Mouse (Mus musculus) hindbrain, embryonic 10.5 days (tissue): Measurements from ENCODE around the gene Thbs3. TPM values are rescaled to one million over a fixed set of nuclear protein-coding genes. Genes with fewer than 3 reads are reported as not detected.

Source experiments
- DNase-seq: peaks from one replicate; pipeline ENCODE4 v3.0.0-alpha.2; 2017; ENCODE audit warnings: low spot score
- H3K27ac ChIP-seq: fragments of 300-500 bp; sonication (generic); 2 replicates; pipeline ENCODE4 v1.5.1; 2016; ENCODE audit warnings: mild to moderate bottlenecking, moderate library complexity
- H3K27me3 ChIP-seq: fragments of 300-500 bp; sonication (generic); 2 replicates; pipeline ENCODE4 v1.6.1; 2016; ENCODE audit warnings: mild to moderate bottlenecking; ENCODE audit not compliant: poor library complexity, insufficient read depth, severe bottlenecking
- H3K36me3 ChIP-seq: fragments of 300-500 bp; sonication (generic); 2 replicates; pipeline ENCODE4 v1.6.1; 2016; ENCODE audit warnings: mild to moderate bottlenecking, moderate library complexity
- H3K4me1 ChIP-seq: fragments of 300-500 bp; sonication (generic); replicated peaks from 2 replicates; pipeline ENCODE4 v1.6.1; 2016; ENCODE audit warnings: mild to moderate bottlenecking
- H3K4me3 ChIP-seq: fragments of 300-500 bp; sonication (generic); 2 replicates; pipeline ENCODE4 v1.5.1; 2016; ENCODE audit warnings: mild to moderate bottlenecking, moderate library complexity
- H3K9me3 ChIP-seq: fragments of 300-500 bp; sonication (generic); 2 replicates; pipeline ENCODE4 v1.6.1; 2016; ENCODE audit warnings: mild to moderate bottlenecking, moderate library complexity
- WGBS: fragments of 180-500 bp; shearing (Covaris S2); methylation state at CpG from one replicate; pipeline ENCODE4 v1.1.7; 2016; 5-methylcytosine and 5-hydroxymethylcytosine counted together
- polyA plus RNA-seq: library from polyadenylated mRNA; unstranded; fragments of >200 nt; fragmentation: Nextera tagmentation; extraction: Ambion mirVana; gene quantifications from 2 replicates; pipeline ENCODE4 v1.2.1, GENCODE M21; 2016

Gene Thbs3
- polyA plus RNA-seq, result 65.5 and 74.7 TPM in 2 replicates

DNA sequence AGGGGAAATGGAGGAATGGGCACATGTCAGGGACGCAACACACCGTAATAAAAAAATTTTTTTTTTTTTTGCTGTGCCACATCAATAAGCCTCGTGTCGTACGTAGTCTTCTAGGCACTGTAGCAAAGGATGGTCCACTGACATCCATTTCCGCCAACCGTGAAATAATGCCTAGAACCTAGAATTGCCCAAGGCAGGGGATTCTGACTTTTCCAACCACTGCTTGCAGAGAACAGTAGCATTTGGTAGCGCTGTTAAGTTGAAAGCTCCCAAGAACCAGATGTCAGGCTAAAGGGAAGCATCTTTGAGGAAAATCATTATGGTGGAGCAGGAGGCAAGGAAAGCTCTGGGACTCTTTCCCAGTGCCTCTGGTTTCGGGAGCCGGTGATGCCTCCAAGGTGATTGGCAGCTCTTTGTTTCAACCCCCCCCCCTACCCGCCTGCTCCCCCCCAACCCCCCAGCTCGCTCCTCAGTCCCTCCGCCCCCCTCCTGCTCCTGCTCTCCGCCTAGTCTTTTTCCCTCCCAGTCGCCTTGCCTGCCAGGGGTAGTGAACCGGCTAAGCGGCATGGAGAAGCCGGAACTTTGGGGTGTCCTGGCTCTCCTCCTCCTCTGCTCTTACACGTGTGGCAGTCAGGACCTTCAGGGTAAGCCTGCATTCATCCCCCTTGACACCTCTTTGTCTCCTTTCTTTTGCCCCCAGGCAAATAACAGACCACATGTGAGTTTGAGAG, at the start of gene Thbs3:
Thbs3 (plus strand) TSS at position 500 of the 731 bp plus-strand sequence.
- Histone ChIP-seq H3K4me1 (peaks cover 69% of the 10 kb centered on the region), H3K4me3 (peak within 1 kb of the TSS; percentile 68), H3K36me3 (peaks cover 39% of the 10 kb centered on the region), H3K9me3 (no peaks in the 10 kb centered on the region), H3K27me3 (no peaks in the 10 kb centered on the region), H3K27ac (peak within 1 kb of the TSS; percentile 98)
- peak; percentile 81 for DNase-seq
- under 1% methylated on average over 19 of the region's 19 CpGs for WGBS

DNA sequence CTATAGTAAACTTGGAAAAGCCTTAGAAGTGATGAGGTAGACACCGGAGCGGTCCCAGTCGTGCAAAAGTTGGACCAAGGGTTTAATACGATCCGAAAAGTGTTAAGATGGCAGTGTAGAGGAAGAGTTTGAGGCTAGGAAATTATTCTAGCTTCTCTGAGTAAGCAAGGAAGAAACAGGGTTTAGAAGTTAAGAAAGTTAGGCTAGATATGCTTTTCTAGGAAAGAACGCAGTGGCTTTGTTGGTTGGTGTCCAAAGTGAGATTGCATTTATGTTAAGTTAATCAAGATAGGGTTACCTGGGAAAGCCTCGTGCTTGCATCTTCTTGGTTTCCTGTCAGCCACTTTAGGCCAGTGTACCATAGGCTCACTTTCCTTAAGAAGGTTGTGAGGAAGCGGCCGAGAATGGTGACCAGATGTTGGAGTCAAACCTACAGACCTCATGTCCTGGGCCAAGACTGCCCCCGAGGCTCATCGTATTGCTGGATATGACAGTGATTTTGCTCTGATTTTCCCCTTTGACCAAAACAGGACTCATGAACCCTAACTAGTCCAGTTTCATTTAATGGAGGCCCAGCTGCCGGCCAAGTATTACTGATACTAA, 49.6 kb upstream of the Thbs3 start:
- no peak for DNase-seq
- H3K4me3 ChIP-seq, result peak overlapping the region; percentile 99
- 30% methylated on average over 12 of the region's 12 CpGs for WGBS

DNA sequence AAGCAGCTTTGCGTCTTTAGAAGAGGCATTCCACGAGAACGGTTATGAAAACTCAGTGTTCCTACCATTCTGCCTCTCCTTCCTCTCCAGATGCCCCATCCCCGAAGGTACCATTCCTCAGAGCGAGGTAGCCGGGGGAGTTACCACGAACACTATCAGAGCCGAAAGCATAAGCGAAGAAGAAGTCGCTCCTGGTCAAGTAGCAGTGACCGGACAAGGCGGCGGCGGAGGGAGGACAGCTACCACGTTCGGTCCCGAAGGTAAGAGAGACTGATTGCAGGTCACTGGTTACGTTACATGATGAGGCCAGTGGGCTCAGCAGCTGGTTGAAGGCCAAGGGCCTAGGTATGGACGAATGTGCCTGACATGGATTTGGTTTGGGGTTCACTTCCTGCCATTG, 48.0 kb upstream of the Thbs3 start:
- H3K4me1 ChIP-seq, result peaks cover 29% of the 10 kb centered on the region
- 97% methylated on average over 19 of the region's 19 CpGs for WGBS
- no peak for DNase-seq
- H3K9me3 ChIP-seq, result no peaks in the 10 kb centered on the region
- 0 out of 2 replicates have a peak overlapping the region, but pooled peaks have one; percentile 99 for H3K4me3 ChIP-seq
- no peaks in the 10 kb centered on the region for H3K27me3 ChIP-seq
- H3K27ac ChIP-seq, result no peak overlapping the region
- H3K36me3 ChIP-seq, result peaks cover 60% of the 10 kb centered on the region

More for the DNA sequence above, 49.6 kb upstream of the Thbs3 start:
- no peaks in the 10 kb centered on the region for H3K27me3 ChIP-seq
- peak overlapping the region; percentile 99 for H3K27ac ChIP-seq
- H3K4me1 ChIP-seq, result peaks cover 30% of the 10 kb centered on the region
- H3K9me3 ChIP-seq, result no peaks in the 10 kb centered on the region
- peaks cover 44% of the 10 kb centered on the region for H3K36me3 ChIP-seq

DNA sequence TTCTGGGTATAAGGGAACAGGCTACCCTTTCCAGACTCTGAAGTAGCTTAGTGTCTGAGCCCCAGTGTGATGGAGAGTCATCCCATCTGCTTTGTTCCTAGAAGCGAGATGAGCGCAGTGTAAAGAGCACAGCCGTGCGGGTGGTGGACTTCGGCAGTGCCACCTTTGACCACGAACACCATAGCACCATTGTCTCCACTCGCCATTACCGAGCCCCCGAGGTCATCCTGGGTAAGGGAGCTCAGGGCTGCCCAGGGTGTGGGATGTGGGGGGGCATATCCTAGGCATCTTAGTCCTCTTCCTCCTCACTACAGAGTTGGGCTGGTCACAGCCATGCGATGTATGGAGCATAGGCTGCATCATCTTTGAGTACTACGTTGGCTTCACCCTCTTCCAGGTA, 40.1 kb upstream of the Thbs3 start:
- DNase-seq, result no peak
- Histone ChIP-seq H3K27ac (no peak overlapping the region), H3K4me3 (no peak overlapping the region), H3K27me3 (no peaks in the 10 kb centered on the region), H3K36me3 (peaks cover 79% of the 10 kb centered on the region), H3K4me1 (peaks cover 18% of the 10 kb centered on the region), H3K9me3 (no peaks in the 10 kb centered on the region)
- 93% methylated on average over 11 of the region's 11 CpGs for WGBS

DNA sequence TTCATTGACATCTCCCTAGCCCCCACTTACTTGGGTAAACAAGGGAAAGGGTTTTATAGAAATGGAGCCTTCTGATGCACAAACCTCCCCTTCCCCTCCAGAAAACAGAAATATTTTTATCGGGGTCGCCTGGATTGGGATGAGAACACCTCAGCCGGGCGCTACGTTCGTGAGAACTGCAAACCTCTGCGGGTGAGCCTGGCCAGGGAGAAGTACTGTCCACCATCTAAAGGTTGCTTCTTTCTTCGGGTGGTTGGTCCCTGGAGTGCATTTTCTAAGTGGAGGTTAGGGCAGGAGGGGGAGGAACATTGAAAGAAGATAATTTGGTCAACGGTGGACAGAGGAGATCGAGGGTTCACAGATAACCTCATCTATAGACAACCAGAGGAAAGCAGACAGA, 39.4 kb upstream of the Thbs3 start:
- Histone ChIP-seq H3K9me3 (no peaks in the 10 kb centered on the region), H3K36me3 (peaks cover 79% of the 10 kb centered on the region), H3K4me1 (peaks cover 18% of the 10 kb centered on the region), H3K4me3 (no peak overlapping the region), H3K27me3 (no peaks in the 10 kb centered on the region), H3K27ac (no peak overlapping the region)
- WGBS, result 96% methylated on average over 10 of the region's 10 CpGs
- no peak for DNase-seq

DNA sequence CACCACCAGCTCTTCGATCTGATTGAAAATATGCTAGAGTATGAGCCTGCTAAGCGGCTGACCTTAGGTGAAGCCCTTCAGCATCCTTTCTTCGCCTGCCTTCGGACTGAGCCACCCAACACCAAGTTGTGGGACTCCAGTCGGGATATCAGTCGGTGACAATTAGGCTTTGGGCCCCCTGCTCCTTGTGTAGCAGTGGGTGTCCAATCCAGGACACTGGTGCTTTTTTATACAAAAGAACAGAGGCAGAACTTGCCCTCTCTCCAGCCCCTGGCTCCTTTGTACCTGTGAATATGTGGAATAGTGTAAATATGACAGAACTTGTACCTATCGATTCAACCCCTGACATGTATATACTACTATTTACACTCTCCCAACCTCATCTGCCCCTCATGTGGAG, 38.6 kb upstream of the Thbs3 start:
- peaks cover 79% of the 10 kb centered on the region for H3K36me3 ChIP-seq
- H3K4me1 ChIP-seq, result peaks cover 18% of the 10 kb centered on the region
- WGBS, result 87% methylated on average over 7 of the region's 7 CpGs
- H3K9me3 ChIP-seq, result no peaks in the 10 kb centered on the region
- no peak overlapping the region for H3K4me3 ChIP-seq
- no peaks in the 10 kb centered on the region for H3K27me3 ChIP-seq
- H3K27ac ChIP-seq, result no peak overlapping the region
- DNase-seq, result no peak

DNA sequence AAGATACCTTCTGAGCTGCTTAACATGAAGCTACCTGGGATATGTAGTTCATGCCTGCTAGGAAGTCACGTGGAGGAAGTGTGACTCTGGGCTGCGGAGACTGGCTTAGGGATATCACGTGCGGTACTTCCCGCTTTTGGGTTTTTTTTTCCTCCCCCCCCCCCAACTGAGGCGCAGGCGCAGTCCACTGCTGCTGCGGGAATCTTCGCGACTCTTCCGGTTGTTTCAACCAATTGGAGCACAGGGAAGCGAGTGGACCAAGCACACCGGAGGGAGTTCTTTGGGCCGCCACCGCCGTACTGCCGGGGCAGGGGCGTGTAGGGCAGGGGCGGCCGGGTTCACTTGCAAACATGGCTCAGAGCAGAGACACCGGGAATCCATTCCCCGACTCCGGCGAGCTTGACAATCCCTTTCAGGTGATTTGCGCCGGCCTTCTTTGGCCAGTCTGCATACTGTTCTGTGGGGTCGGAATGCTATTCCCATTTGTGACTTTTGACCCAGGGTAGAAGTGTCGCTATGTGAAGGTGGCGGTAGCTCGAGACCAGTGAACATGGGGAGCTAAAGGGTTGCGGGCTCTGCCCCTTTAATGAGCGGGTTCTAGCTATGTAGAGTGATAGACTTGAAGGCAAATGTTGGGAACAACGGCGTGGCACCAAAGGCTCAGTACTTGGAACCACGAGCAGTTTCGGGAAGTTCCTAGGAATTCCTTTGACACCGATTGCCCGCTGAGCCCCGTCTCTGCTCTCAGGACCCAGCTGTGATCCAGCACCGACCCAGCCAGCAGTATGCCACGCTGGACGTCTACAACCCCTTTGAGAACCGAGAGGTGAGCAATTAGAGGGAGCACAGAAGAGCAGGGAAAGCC, 37.5 kb upstream of the Thbs3 start, which contains the start of gene Scamp3:
Scamp3 (plus strand) TSS at position 232 of the 865 bp plus-strand sequence.
- peak; percentile 95 for DNase-seq
- Histone ChIP-seq H3K4me3 (peak within 1 kb of the TSS; percentile 78), H3K27ac (peak within 1 kb of the TSS; percentile 89), H3K27me3 (no peaks in the 10 kb centered on the region), H3K36me3 (peaks cover 79% of the 10 kb centered on the region), H3K4me1 (peaks cover 18% of the 10 kb centered on the region), H3K9me3 (no peaks in the 10 kb centered on the region)
- WGBS, result under 1% methylated on average over 43 of the region's 43 CpGs

DNA sequence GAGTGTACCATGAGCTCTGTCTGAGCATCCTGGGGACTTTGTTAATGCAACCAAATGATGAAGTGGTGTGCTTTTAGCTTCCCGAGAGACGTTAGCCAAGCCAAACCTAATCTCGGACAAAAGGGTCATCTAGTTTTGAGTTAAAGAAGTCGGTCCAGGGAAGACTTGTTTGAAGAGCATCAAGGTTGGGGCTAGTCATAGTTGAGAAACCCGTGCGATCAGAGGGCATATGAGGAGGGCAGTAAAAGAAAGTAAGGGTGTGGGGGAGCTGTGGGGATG, 36.9 kb upstream of the Thbs3 start:
- Histone ChIP-seq H3K4me1 (peaks cover 23% of the 10 kb centered on the region), H3K27ac (peak overlapping the region; percentile 89), H3K36me3 (peaks cover 75% of the 10 kb centered on the region), H3K9me3 (no peaks in the 10 kb centered on the region), H3K27me3 (no peaks in the 10 kb centered on the region), H3K4me3 (peak overlapping the region; percentile 78)
- DNase-seq, result no peak
- 9% methylated on average over 6 of the region's 6 CpGs for WGBS

DNA sequence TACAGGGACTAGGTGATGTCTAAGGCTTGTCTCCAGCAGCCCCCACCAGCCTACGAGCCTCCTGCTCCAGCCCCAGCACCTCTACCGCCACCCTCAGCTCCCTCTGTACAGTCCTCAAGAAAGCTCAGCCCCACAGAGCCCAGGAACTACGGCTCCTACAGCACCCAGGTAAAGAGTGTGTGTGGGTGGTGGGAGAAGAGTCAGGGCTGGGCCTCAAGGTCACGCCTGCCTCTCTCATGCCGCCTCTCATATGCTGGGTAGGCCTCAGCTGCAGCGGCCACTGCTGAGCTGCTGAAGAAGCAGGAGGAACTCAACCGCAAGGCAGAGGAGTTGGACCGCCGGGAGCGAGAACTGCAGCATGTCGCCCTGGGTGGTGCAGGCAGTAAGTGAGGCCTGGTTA, 35.9 kb upstream of the Thbs3 start:
- H3K4me3 ChIP-seq, result peak overlapping the region; percentile 78
- DNase-seq, result no peak
- H3K36me3 ChIP-seq, result peaks cover 65% of the 10 kb centered on the region
- peaks cover 33% of the 10 kb centered on the region for H3K4me1 ChIP-seq
- WGBS, result 95% methylated on average over 11 of the region's 11 CpGs
- H3K27me3 ChIP-seq, result no peaks in the 10 kb centered on the region
- H3K9me3 ChIP-seq, result no peaks in the 10 kb centered on the region
- H3K27ac ChIP-seq, result 0 out of 2 replicates have a peak overlapping the region, but pooled peaks have one; percentile 35

DNA sequence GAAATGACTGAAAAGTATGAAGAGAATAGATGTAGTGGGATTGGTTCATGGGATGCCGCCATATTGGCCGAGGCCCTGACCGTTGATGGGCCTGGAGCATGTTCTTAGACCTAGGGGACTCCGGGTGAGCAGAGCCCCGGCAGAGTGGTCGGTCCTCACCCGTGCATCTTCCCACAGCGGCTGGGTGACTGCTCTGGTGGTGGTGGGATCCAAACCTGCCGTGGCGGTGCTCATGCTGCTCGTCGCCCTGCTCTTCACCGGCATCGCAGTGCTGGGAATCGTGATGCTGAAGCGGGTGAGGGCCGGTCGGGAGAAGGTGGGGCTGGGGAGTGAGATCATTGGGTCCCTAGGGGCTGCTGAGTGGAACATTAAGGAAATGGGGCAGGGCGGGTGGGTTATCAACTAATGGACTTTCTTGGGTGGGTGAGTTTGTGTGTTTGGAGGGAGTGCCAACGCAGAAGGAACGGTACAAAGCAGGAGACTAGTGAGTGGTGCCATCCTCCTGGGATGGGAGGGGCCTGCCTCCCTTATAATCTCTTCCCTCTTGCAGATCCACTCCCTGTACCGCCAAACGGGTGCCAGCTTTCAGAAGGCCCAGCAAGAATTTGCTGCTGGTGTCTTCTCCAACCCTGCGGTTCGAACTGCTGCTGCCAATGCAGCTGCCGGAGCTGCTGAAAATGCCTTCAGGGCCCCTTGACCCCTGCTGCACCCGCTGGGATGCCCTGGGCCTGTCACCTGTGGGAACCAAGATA, 33.1 kb upstream of the Thbs3 start:
- H3K4me3 ChIP-seq, result 0 out of 2 replicates have a peak overlapping the region, but pooled peaks have one; percentile 20
- peaks cover 58% of the 10 kb centered on the region for H3K4me1 ChIP-seq
- H3K27me3 ChIP-seq, result peaks cover 10% of the 10 kb centered on the region
- H3K27ac ChIP-seq, result 0 out of 2 replicates have a peak overlapping the region, but pooled peaks have one; percentile 94
- peaks cover 45% of the 10 kb centered on the region for H3K36me3 ChIP-seq
- no peak for DNase-seq
- no peaks in the 10 kb centered on the region for H3K9me3 ChIP-seq
- WGBS, result 94% methylated on average over 27 of the region's 27 CpGs

DNA sequence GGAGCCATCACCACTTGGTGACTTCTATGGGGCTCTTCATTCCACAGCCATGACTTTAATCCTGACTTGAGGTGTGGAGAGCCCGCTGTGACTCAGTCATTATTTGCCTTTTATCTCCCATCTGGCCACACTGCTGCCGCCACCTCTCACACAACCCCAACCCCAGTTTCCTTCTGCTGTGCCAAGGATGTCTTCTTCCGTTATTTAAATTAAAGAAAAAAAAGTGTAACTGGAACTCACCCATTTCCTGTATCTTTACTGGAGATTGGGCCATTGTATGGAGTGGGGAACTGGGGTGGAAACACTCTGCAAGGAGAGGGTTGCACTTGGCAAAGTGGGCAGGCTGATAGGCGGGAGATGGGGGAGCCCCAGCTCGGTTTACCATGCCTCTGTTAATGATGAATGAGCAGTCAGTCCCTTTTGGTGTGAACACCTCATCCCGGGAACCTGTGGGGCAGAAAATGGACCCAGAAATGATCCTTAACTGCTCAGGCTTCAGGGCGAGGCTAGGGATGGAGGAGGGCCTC, 32.4 kb upstream of the Thbs3 start:
- Histone ChIP-seq H3K27me3 (peaks cover 16% of the 10 kb centered on the region), H3K4me3 (peak overlapping the region; percentile 79), H3K27ac (peak overlapping the region; percentile 94), H3K4me1 (peaks cover 65% of the 10 kb centered on the region), H3K9me3 (no peaks in the 10 kb centered on the region), H3K36me3 (peaks cover 52% of the 10 kb centered on the region)
- 57% methylated on average over 7 of the region's 7 CpGs for WGBS
- DNase-seq, result no peak
